Mouse (Mus musculus) thymus, postnatal 10 days (tissue): ENCODE data around the gene Raet1e.
A peak's percentile ranks its signal among the peaks of the same experiment; 100 is the strongest.
"Not testable (repeated sequence)": the region's sequence is repeated elsewhere in the genome, so short reads cannot be mapped to it uniquely, and the experiment has no call there.

Source experiments
- DNase-seq, 2 experiments: peaks; one replicate each; pipeline ENCODE4 v3.0.0; 2021; ENCODE audit warnings: low spot score in 2 of 2

The Raet1e gene

GRCm38 (mm10) chr10:22158310-22158999, at the start of gene Raet1e, which contains the start of gene H60b:
Gene Raet1e, plus strand, starts transcription at chr10:22158569.
Gene H60b, plus strand, starts transcription at chr10:22158586.
- not testable (repeated sequence) for DNase-seq

- peak in 1 of 2 experiments; percentile 16 for DNase-seq
These were observed 17.6 kb upstream of the Raet1e start for GRCm38 (mm10) chr10:22140665-22141280.

GRCm38 (mm10) chr10:22142194-22142593, 16.2 kb upstream of the Raet1e start:
- peak; percentile 16 to 77 for DNase-seq

- DNase-seq: no peak
These were observed 15.4 kb upstream of the Raet1e start for GRCm38 (mm10) chr10:22142926-22143325.

- DNase-seq: peak; percentile 52 to 55
These were observed 9.8 kb upstream of the Raet1e start for GRCm38 (mm10) chr10:22148441-22149072.

GRCm38 (mm10) chr10:22149073-22149690, 9.2 kb upstream of the Raet1e start, which contains the start of gene E030030I06Rik:
Gene E030030I06Rik, minus strand, starts transcription at chr10:22149270.
- DNase-seq: no peak

GRCm38 (mm10) chr10:22149691-22150465, 8.5 kb upstream of the Raet1e start:
- peak in 1 of 2 experiments; percentile 6 for DNase-seq

- peak; percentile 4 to 13 for DNase-seq
These were observed 7.8 kb upstream of the Raet1e start for GRCm38 (mm10) chr10:22150593-22150992.

- DNase-seq: not testable (repeated sequence)
These were observed 7.1 kb upstream of the Raet1e start for GRCm38 (mm10) chr10:22151056-22151862.

GRCm38 (mm10) chr10:22151863-22152640, 6.3 kb upstream of the Raet1e start:
- not testable (repeated sequence) for DNase-seq

GRCm38 (mm10) chr10:22153147-22153690, 5.2 kb upstream of the Raet1e start:
- not testable (repeated sequence) for DNase-seq

GRCm38 (mm10) chr10:22154127-22154526, 4.2 kb upstream of the Raet1e start:
- not testable (repeated sequence) for DNase-seq

GRCm38 (mm10) chr10:22154871-22155799, 3.2 kb upstream of the Raet1e start:
- no peak for DNase-seq

- no peak for DNase-seq
These were observed 777 bp downstream of the Raet1e start for GRCm38 (mm10) chr10:22159131-22159561.

GRCm38 (mm10) chr10:22159581-22160140, 1.3 kb downstream of the Raet1e start:
- DNase-seq: no peak

- DNase-seq: not testable (repeated sequence)
These were observed 4.9 kb downstream of the Raet1e start for GRCm38 (mm10) chr10:22163279-22163678.

- DNase-seq: peak; percentile 46 to 73
These were observed 5.6 kb downstream of the Raet1e start for GRCm38 (mm10) chr10:22163705-22164583.
